16 mouse cellular contexts compared by ENCODE assay signal in the genomic region with DNA sequence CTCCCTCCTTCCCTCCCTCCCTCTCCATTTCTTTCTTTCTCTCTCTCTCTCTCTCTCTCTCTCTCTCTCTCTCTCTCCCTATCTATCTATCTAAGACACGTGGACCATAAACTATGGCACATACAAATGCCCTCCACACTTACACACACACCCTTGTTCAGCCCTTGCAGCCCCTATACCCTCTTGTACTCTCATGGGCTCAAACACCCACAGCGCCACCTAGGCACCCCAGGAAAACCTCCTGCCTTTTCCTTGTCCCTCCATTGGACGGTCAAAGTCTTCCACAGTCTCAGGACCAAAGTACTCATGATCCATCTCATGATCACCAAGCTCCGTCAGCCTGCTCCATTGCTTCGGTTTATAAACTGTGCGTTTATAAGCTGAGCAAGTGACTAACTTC. TPM values are rescaled to one million over a fixed set of nuclear protein-coding genes. Genes with fewer than 3 reads are reported as not detected.
A peak's percentile ranks its signal among the peaks of the same experiment; 100 is the strongest.
DNase-seq lines count a peak whose midpoint lies in the region; ATAC-seq and TF ChIP-seq lines count a peak whose summit lies in the region.
"Had no signal": no experiment of that assay in that cellular context is flagged by ENCODE, and none has a peak within 500 bp of the region (broad histone marks: within the 10 kb centered on the region; RNA-seq: fewer than 3 reads in every experiment).

No protein-coding gene starts in this region.

- H3K4me1 ChIP-seq in kidney, postnatal 0 days (replicated peaks; ENCODE audit: insufficient read depth, low read length): peaks cover 14% of the 10 kb centered on the region; the same call in 1 of the 2 replicates
- peaks cover 18% of the 10 kb centered on the region for H3K4me1 ChIP-seq in kidney, embryonic 15.5 days
- H3K4me1 ChIP-seq in liver, embryonic 16.5 days (ENCODE audit: control insufficient read depth, low read depth, low read length): peaks cover 45% of the 10 kb centered on the region

- H3K36me3 ChIP-seq in kidney, postnatal 0 days (ENCODE audit: insufficient read depth, low read length): no peaks in the 10 kb centered on the region
- H3K36me3 ChIP-seq in kidney, embryonic 15.5 days: no peaks in the 10 kb centered on the region
- H3K36me3 ChIP-seq in liver, embryonic 16.5 days (ENCODE audit: control insufficient read depth, insufficient read depth): no peaks in the 10 kb centered on the region
- H3K36me3 ChIP-seq: embryonic facial prominence, embryonic 12.5 days; midbrain, embryonic 10.5 days had no signal

- DNase-seq in kidney, postnatal 0 days (ENCODE audit: low spot score): no peak
- peak; percentile 62 for DNase-seq in ES-CJ7 (ENCODE audit: low read depth, low spot score)
- DNase-seq in brain, embryonic 14.5 days (ENCODE audit: low read depth): peak; percentile 50
- DNase-seq in gastrocnemius, adult 8-10 months (ENCODE audit: low spot score in 2 of 2): no peak
- no peak for DNase-seq in cerebellum, adult 8-10 months
- DNase-seq: adrenal gland, adult 2 months; lung, postnatal 10 days had no signal

- peak; percentile 33; the same call in 1 of the 2 replicates for TF ChIP-seq CTCF in kidney, postnatal 0 days (IDR thresholded peaks at IDR 0.05; ENCODE audit: low read depth)
- peak; percentile 34; the same call in 1 of the 2 replicates for TF ChIP-seq CTCF in brain, embryonic 14.5 days (IDR thresholded peaks at IDR 0.05; ENCODE audit: borderline replicate concordance, extremely low read depth, insufficient read depth, insufficient read length)

- H3K27me3 ChIP-seq in kidney, postnatal 0 days (ENCODE audit: insufficient read depth, low read length): no peaks in the 10 kb centered on the region
- no peaks in the 10 kb centered on the region for H3K27me3 ChIP-seq in kidney, embryonic 15.5 days
- no peaks in the 10 kb centered on the region for H3K27me3 ChIP-seq in liver, embryonic 16.5 days (ENCODE audit: control insufficient read depth, insufficient read depth, low read depth, low read length)
- H3K27me3 ChIP-seq: CH12.LX; embryonic facial prominence, embryonic 12.5 days had no signal

- TF ChIP-seq POLR2A in brain, embryonic 14.5 days (IDR thresholded peaks at IDR 0.05; ENCODE audit: borderline replicate concordance, extremely low read depth, insufficient read depth, insufficient read length, poor library complexity, severe bottlenecking): no peak

- H3K9me3 ChIP-seq in kidney, postnatal 0 days (replicated peaks; ENCODE audit: low read length): no peaks in the 10 kb centered on the region
- no peaks in the 10 kb centered on the region for H3K9me3 ChIP-seq in kidney, embryonic 15.5 days (replicated peaks)
- H3K9me3 ChIP-seq in liver, embryonic 16.5 days (replicated peaks; ENCODE audit: control insufficient read depth, low read length): no peaks in the 10 kb centered on the region
- H3K9me3 ChIP-seq: embryonic facial prominence, embryonic 12.5 days; midbrain, embryonic 10.5 days had no signal

- no peak overlapping the region for H3K4me2 ChIP-seq in kidney, postnatal 0 days (ENCODE audit: low read length)
- H3K4me2 ChIP-seq in kidney, embryonic 15.5 days: no peak overlapping the region
- no peak overlapping the region for H3K4me2 ChIP-seq in liver, embryonic 16.5 days (ENCODE audit: low read depth, low read length)
- H3K4me2 ChIP-seq: embryonic facial prominence, embryonic 12.5 days had no signal

- no peak overlapping the region for H3K27ac ChIP-seq in kidney, postnatal 0 days
- H3K27ac ChIP-seq in kidney, embryonic 15.5 days: no peak overlapping the region
- H3K27ac ChIP-seq in liver, embryonic 16.5 days (ENCODE audit: low read length): no peak overlapping the region
- H3K27ac ChIP-seq: embryonic facial prominence, embryonic 12.5 days had no signal

- 55% methylated on average over 6 of the region's 6 CpGs for WGBS in kidney, postnatal 0 days
- WGBS in kidney, embryonic 15.5 days: 69% methylated on average over 6 of the region's 6 CpGs
- 53% methylated on average over 6 of the region's 6 CpGs for WGBS in liver, embryonic 16.5 days (ENCODE audit: insufficient replicate concordance)

- no peak overlapping the region for H3K4me3 ChIP-seq in kidney, postnatal 0 days (replicated peaks; ENCODE audit: low read depth, low read length)
- H3K4me3 ChIP-seq in kidney, embryonic 15.5 days (replicated peaks): no peak overlapping the region
- no peak overlapping the region for H3K4me3 ChIP-seq in liver, embryonic 16.5 days (ENCODE audit: low read depth, low read length)
- H3K4me3 ChIP-seq: embryonic facial prominence, embryonic 12.5 days; midbrain, embryonic 10.5 days had no signal

- no peak for ATAC-seq in kidney, postnatal 0 days (replicated peaks; ENCODE audit: low FRiP score, low read depth)
- no peak for ATAC-seq in kidney, embryonic 15.5 days (replicated peaks; ENCODE audit: low FRiP score)
- ATAC-seq in liver, embryonic 16.5 days (ENCODE audit: low read depth): no peak

- H3K9ac ChIP-seq in kidney, postnatal 0 days (ENCODE audit: low read depth, low read length): no peak overlapping the region
- H3K9ac ChIP-seq in kidney, embryonic 15.5 days: no peak overlapping the region
- peak overlapping the region; percentile 13; the same call in 1 of the 2 replicates for H3K9ac ChIP-seq in liver, embryonic 16.5 days (ENCODE audit: low read depth, low read length)
- H3K9ac ChIP-seq: embryonic facial prominence, embryonic 12.5 days had no signal

RNA-seq across cellular contexts. Expression of gene Lao1, which starts 54.2 kb away (rescaled TPM):
- polyA plus RNA-seq in kidney, postnatal 0 days (2015; fragmentation: Nextera tagmentation; extraction: Ambion mirVana): not detected in 2 replicates
- polyA plus RNA-seq in kidney, embryonic 15.5 days (2015; fragmentation: Nextera tagmentation; extraction: Ambion mirVana): not detected in 2 replicates
- 0.06 TPM in 1 of 2 replicates, not detected in the other for polyA plus RNA-seq in brain, embryonic 14.5 days (2012; rRNA removed)
- not detected in 2 replicates for polyA plus RNA-seq in liver, embryonic 16.5 days (2015; fragmentation: Nextera tagmentation; extraction: Ambion mirVana)
- under 1 TPM; 0.17 to 0.24 (median 0.22) TPM for total RNA-seq in gastrocnemius, adult 8-10 months (2022)
- total RNA-seq: gastrocnemius, postnatal 4 days; left cerebral cortex, postnatal 4 days had no signal
- polyA plus RNA-seq: adrenal gland, adult 2 months; embryonic facial prominence, embryonic 12.5 days; heart, embryonic 14.5 days; kidney, embryonic 16.5 days; midbrain, embryonic 10.5 days had no signal

Comparison
In these comparisons a context has a peak if more than half of its experiments do, and no peak if none do; other contexts are left out.
1. DNase-seq: peak in ES-CJ7 (single experiment) and brain, embryonic 14.5 days (single experiment); none in kidney, postnatal 0 days (single experiment), gastrocnemius, adult 8-10 months (0 of 2) and cerebellum, adult 8-10 months (single experiment).